Mouse (Mus musculus): ENCODE results near the gene Ppp4r2. TPM values are rescaled to one million over a fixed set of nuclear protein-coding genes. Genes with fewer than 3 reads are reported as not detected.

Ppp4r2 gene
- polyA plus RNA-seq, 1 experiment from 2014 or later: 40.3 TPM

- Histone ChIP-seq H3K4me2 (ENCODE audit: low read depth, low read length, severe bottlenecking) (no peak overlapping the region), H3K27ac (ENCODE audit: low read depth, low read length) (no peak overlapping the region), H3K27me3 (ENCODE audit: control insufficient read depth, insufficient read depth, low read length) (no peaks in the 10 kb centered on the region), H3K4me1 (replicated peaks; ENCODE audit: control insufficient read depth, insufficient read depth, low read length) (no peaks in the 10 kb centered on the region), H3K9ac (ENCODE audit: low read length) (no peak overlapping the region), H3K4me3 (ENCODE audit: low read depth, low read length) (no peak overlapping the region), H3K36me3 (ENCODE audit: control insufficient read depth, insufficient read depth, low read length) (no peaks in the 10 kb centered on the region), H3K9me3 (ENCODE audit: control insufficient read depth, low read length) (no peaks in the 10 kb centered on the region)
- ATAC-seq (replicated peaks; ENCODE audit: low FRiP score) (no peak), DNase-seq (ENCODE audit: low spot score) (no peak)
- 87% methylated on average over 10 of the region's 10 CpGs for WGBS
These were observed 32.9 kb upstream of the Ppp4r2 start for GRCm38 (mm10) chr6:100800497-100800955.

GRCm38 (mm10) chr6:100802381-100803083, 30.9 kb upstream of the Ppp4r2 start:
- 88% methylated on average over 13 of the region's 13 CpGs for WGBS
- no peaks in the 10 kb centered on the region for H3K36me3 ChIP-seq (ENCODE audit: control insufficient read depth, insufficient read depth, low read length)
- H3K9ac ChIP-seq (ENCODE audit: low read length): no peak overlapping the region
- H3K27me3 ChIP-seq (ENCODE audit: control insufficient read depth, insufficient read depth, low read length): no peaks in the 10 kb centered on the region
- H3K4me1 ChIP-seq (replicated peaks; ENCODE audit: control insufficient read depth, insufficient read depth, low read length): no peaks in the 10 kb centered on the region
- H3K9me3 ChIP-seq (ENCODE audit: control insufficient read depth, low read length): no peaks in the 10 kb centered on the region
- no peak overlapping the region for H3K4me2 ChIP-seq (ENCODE audit: low read depth, low read length, severe bottlenecking)
- no peak overlapping the region for H3K27ac ChIP-seq (ENCODE audit: low read depth, low read length)
- H3K4me3 ChIP-seq (ENCODE audit: low read depth, low read length): no peak overlapping the region
- ATAC-seq (replicated peaks; ENCODE audit: low FRiP score) (no peak), DNase-seq (ENCODE audit: low spot score) (no peak)

DNA sequence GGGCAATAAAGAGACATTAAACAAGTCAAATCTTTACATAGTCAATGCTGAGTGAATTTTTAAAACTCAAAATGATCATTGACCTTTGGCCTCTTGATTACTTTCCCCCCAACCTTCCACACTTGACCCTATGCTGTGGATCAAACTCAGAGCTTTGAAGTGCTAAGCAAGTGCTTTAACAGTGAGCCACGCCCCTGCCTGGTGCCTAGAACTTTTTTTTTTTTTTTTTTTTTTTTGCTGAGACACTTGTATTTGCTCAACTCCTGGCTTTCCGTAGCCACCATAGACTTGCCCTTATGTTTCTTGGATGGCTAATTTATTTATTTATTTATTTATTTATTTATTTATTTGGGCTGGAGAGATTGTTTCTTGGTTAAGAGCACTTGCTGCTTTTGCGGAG, 30.2 kb upstream of the Ppp4r2 start:
- H3K27ac ChIP-seq (ENCODE audit: low read depth, low read length): no peak overlapping the region
- DNase-seq (ENCODE audit: low spot score): no peak
- H3K4me3 ChIP-seq (ENCODE audit: low read depth, low read length): no peak overlapping the region
- no peak overlapping the region for H3K9ac ChIP-seq (ENCODE audit: low read length)
- no peak for ATAC-seq (replicated peaks; ENCODE audit: low FRiP score)
- no peak overlapping the region for H3K4me2 ChIP-seq (ENCODE audit: low read depth, low read length, severe bottlenecking)
- 89% methylated on average over 3 of the region's 3 CpGs for WGBS
- H3K9me3 ChIP-seq (ENCODE audit: control insufficient read depth, low read length): no peaks in the 10 kb centered on the region
- no peaks in the 10 kb centered on the region for H3K27me3 ChIP-seq (ENCODE audit: control insufficient read depth, insufficient read depth, low read length)
- no peaks in the 10 kb centered on the region for H3K4me1 ChIP-seq (replicated peaks; ENCODE audit: control insufficient read depth, insufficient read depth, low read length)
- H3K36me3 ChIP-seq (ENCODE audit: control insufficient read depth, insufficient read depth, low read length): no peaks in the 10 kb centered on the region

DNA sequence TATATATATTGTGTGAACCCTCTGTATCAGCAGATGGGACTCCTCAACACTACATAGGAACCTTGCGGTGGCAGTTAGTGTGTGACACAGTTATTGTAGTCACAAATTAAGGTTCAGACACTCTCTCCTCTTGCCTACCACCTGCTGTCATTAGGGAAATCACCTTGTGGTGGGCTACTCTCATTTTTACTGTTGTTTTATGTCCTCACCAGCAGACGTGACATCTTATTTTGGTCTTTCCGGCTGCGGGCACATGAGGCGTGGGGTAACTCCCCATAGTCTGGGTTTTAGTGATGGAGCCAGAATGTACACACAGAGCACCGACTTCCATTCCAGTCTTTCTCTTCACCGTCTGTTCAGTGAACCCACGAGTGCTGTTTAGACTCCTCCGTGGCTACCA, 26.2 kb upstream of the Ppp4r2 start:
- no peak overlapping the region for H3K4me2 ChIP-seq (ENCODE audit: low read depth, low read length, severe bottlenecking)
- no peak overlapping the region for H3K27ac ChIP-seq (ENCODE audit: low read depth, low read length)
- 93% methylated on average over 9 of the region's 9 CpGs for WGBS
- H3K27me3 ChIP-seq (ENCODE audit: control insufficient read depth, insufficient read depth, low read length): no peaks in the 10 kb centered on the region
- no peak overlapping the region for H3K9ac ChIP-seq (ENCODE audit: low read length)
- ATAC-seq (replicated peaks; ENCODE audit: low FRiP score) (no peak), DNase-seq (ENCODE audit: low spot score) (no peak)
- no peak overlapping the region for H3K4me3 ChIP-seq (ENCODE audit: low read depth, low read length)
- H3K4me1 ChIP-seq (replicated peaks; ENCODE audit: control insufficient read depth, insufficient read depth, low read length): no peaks in the 10 kb centered on the region
- H3K9me3 ChIP-seq (ENCODE audit: control insufficient read depth, low read length): no peaks in the 10 kb centered on the region
- no peaks in the 10 kb centered on the region for H3K36me3 ChIP-seq (ENCODE audit: control insufficient read depth, insufficient read depth, low read length)

GRCm38 (mm10) chr6:100807746-100808145, 25.7 kb upstream of the Ppp4r2 start:
- Histone ChIP-seq H3K4me2 (ENCODE audit: low read depth, low read length, severe bottlenecking) (no peak overlapping the region), H3K4me3 (ENCODE audit: low read depth, low read length) (no peak overlapping the region), H3K9ac (ENCODE audit: low read length) (no peak overlapping the region), H3K27ac (ENCODE audit: low read depth, low read length) (no peak overlapping the region), H3K9me3 (ENCODE audit: control insufficient read depth, low read length) (no peaks in the 10 kb centered on the region), H3K27me3 (ENCODE audit: control insufficient read depth, insufficient read depth, low read length) (no peaks in the 10 kb centered on the region), H3K4me1 (replicated peaks; ENCODE audit: control insufficient read depth, insufficient read depth, low read length) (no peaks in the 10 kb centered on the region), H3K36me3 (ENCODE audit: control insufficient read depth, insufficient read depth, low read length) (no peaks in the 10 kb centered on the region)
- ATAC-seq (replicated peaks; ENCODE audit: low FRiP score) (no peak), DNase-seq (ENCODE audit: low spot score) (no peak)
- 65% methylated on average over 1 of the region's 1 CpGs for WGBS

GRCm38 (mm10) chr6:100808221-100808778, 25.1 kb upstream of the Ppp4r2 start:
- Histone ChIP-seq H3K4me3 (ENCODE audit: low read depth, low read length) (no peak overlapping the region), H3K9ac (ENCODE audit: low read length) (no peak overlapping the region), H3K4me1 (replicated peaks; ENCODE audit: control insufficient read depth, insufficient read depth, low read length) (no peaks in the 10 kb centered on the region), H3K9me3 (ENCODE audit: control insufficient read depth, low read length) (no peaks in the 10 kb centered on the region), H3K36me3 (ENCODE audit: control insufficient read depth, insufficient read depth, low read length) (no peaks in the 10 kb centered on the region), H3K4me2 (ENCODE audit: low read depth, low read length, severe bottlenecking) (no peak overlapping the region), H3K27me3 (ENCODE audit: control insufficient read depth, insufficient read depth, low read length) (no peaks in the 10 kb centered on the region), H3K27ac (ENCODE audit: low read depth, low read length) (no peak overlapping the region)
- ATAC-seq (replicated peaks; ENCODE audit: low FRiP score): no peak
- 86% methylated on average over 6 of the region's 6 CpGs for WGBS
- no peak for DNase-seq (ENCODE audit: low spot score)

DNA sequence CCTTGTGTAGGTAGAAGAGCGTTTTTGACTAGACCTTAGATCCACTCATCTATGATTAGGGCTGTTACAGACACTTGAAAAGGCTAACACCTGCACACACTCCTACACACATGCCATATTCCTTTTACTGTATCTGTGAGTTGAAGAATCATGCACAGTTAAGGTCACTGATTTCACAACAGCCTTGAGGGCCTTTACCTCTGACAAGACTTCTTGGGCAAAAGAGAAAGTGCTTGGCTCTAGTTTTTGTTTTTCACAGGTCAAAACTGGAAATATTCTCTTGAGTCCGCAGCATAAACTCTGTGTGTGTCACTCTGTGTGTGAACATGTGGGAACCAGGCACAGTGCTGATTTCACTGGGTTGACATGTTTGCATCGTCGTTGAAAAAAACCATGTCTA, 23.3 kb upstream of the Ppp4r2 start:
- Histone ChIP-seq H3K27me3 (ENCODE audit: control insufficient read depth, insufficient read depth, low read length) (no peaks in the 10 kb centered on the region), H3K4me2 (ENCODE audit: low read depth, low read length, severe bottlenecking) (no peak overlapping the region), H3K9ac (ENCODE audit: low read length) (no peak overlapping the region), H3K27ac (ENCODE audit: low read depth, low read length) (no peak overlapping the region), H3K4me3 (ENCODE audit: low read depth, low read length) (no peak overlapping the region), H3K36me3 (ENCODE audit: control insufficient read depth, insufficient read depth, low read length) (no peaks in the 10 kb centered on the region), H3K9me3 (ENCODE audit: control insufficient read depth, low read length) (no peaks in the 10 kb centered on the region), H3K4me1 (replicated peaks; ENCODE audit: control insufficient read depth, insufficient read depth, low read length) (no peaks in the 10 kb centered on the region)
- ATAC-seq (replicated peaks; ENCODE audit: low FRiP score): no peak
- DNase-seq (ENCODE audit: low spot score): no peak
- WGBS: 87% methylated on average over 4 of the region's 4 CpGs

GRCm38 (mm10) chr6:100811731-100812130, 21.7 kb upstream of the Ppp4r2 start:
- WGBS: 86% methylated on average over 3 of the region's 3 CpGs
- Histone ChIP-seq H3K4me1 (replicated peaks; ENCODE audit: control insufficient read depth, insufficient read depth, low read length) (no peaks in the 10 kb centered on the region), H3K9me3 (ENCODE audit: control insufficient read depth, low read length) (no peaks in the 10 kb centered on the region), H3K36me3 (ENCODE audit: control insufficient read depth, insufficient read depth, low read length) (no peaks in the 10 kb centered on the region), H3K9ac (ENCODE audit: low read length) (no peak overlapping the region), H3K27ac (ENCODE audit: low read depth, low read length) (no peak overlapping the region), H3K4me3 (ENCODE audit: low read depth, low read length) (no peak overlapping the region), H3K27me3 (ENCODE audit: control insufficient read depth, insufficient read depth, low read length) (no peaks in the 10 kb centered on the region), H3K4me2 (ENCODE audit: low read depth, low read length, severe bottlenecking) (no peak overlapping the region)
- DNase-seq (ENCODE audit: low spot score) (no peak), ATAC-seq (replicated peaks; ENCODE audit: low FRiP score) (no peak)

- no peaks in the 10 kb centered on the region for H3K36me3 ChIP-seq (ENCODE audit: control insufficient read depth, insufficient read depth, low read length)
- ATAC-seq (replicated peaks; ENCODE audit: low FRiP score): no peak
- no peaks in the 10 kb centered on the region for H3K27me3 ChIP-seq (ENCODE audit: control insufficient read depth, insufficient read depth, low read length)
- no peak overlapping the region for H3K4me3 ChIP-seq (ENCODE audit: low read depth, low read length)
- WGBS: 84% methylated on average over 2 of the region's 2 CpGs
- H3K9ac ChIP-seq (ENCODE audit: low read length): no peak overlapping the region
- H3K4me2 ChIP-seq (ENCODE audit: low read depth, low read length, severe bottlenecking): no peak overlapping the region
- no peaks in the 10 kb centered on the region for H3K4me1 ChIP-seq (replicated peaks; ENCODE audit: control insufficient read depth, insufficient read depth, low read length)
- no peak overlapping the region for H3K27ac ChIP-seq (ENCODE audit: low read depth, low read length)
- DNase-seq (ENCODE audit: low spot score): no peak
- no peaks in the 10 kb centered on the region for H3K9me3 ChIP-seq (ENCODE audit: control insufficient read depth, low read length)
These were observed 12.1 kb upstream of the Ppp4r2 start for GRCm38 (mm10) chr6:100821367-100821766.

Data from forebrain, embryonic 11.5 days (tissue).